Mouse (Mus musculus) spleen, embryonic (tissue): Measurements from ENCODE around the gene Rcc1l.

Experiments
- CTCF ChIA-PET: fragments of 350-600 bp; sonication (Branson Sonifier 250); formaldehyde crosslinking; loops from one replicate; lab custom pipeline; 2022; lab: Charles Lee

Rcc1l gene

GRCm38 (mm10) chr5:134176169-134176881, at the start of gene Rcc1l:
Gene Rcc1l (minus strand): TSS chr5:134176774.
- CTCF ChIA-PET: interaction anchor here (0.7 kb wide), 1 partner anchor 10 kb away, joined by 3 read pairs; no protein-coding TSS in a partner anchor

GRCm38 (mm10) chr5:134225110-134225901, 48.7 kb upstream of the Rcc1l start:
- CTCF ChIA-PET: interaction anchor here (1.5 kb wide), 1 partner anchor 11 kb away, joined by 6 read pairs; no protein-coding TSS in a partner anchor

GRCm38 (mm10) chr5:134221708-134222150, 45.2 kb upstream of the Rcc1l start:
- CTCF ChIA-PET: no interaction called here

DNA sequence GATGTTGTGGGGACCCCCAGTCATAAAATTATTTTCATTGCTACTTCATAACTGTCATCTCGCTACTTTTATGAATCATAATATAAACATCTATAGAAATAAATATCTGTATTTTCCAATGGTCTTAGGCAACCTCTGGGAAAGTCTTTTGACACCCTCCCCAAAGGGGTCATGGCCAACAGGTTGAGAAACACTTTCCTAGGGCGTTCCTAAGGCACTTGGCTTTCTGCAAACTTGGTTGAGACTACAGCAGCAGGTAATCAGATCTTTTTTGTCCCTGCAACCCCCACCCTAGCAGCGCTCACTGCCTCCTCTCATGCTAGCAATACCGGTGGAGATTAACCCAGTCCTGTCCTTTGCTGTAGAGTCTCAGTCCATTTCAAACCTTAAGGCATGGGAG, 44.7 kb upstream of the Rcc1l start:
- CTCF ChIA-PET: no interaction called here

GRCm38 (mm10) chr5:134217900-134218299, 41.3 kb upstream of the Rcc1l start:
- CTCF ChIA-PET: interaction anchor here (1.2 kb wide), 1 partner anchor 13 kb away, joined by 3 read pairs; no protein-coding TSS in a partner anchor

- CTCF ChIA-PET: interaction anchor here (0.6 kb wide), 1 partner anchor 9 kb away, joined by 3 read pairs; no protein-coding TSS in a partner anchor
These were observed 37.6 kb upstream of the Rcc1l start for GRCm38 (mm10) chr5:134214021-134214806.

DNA sequence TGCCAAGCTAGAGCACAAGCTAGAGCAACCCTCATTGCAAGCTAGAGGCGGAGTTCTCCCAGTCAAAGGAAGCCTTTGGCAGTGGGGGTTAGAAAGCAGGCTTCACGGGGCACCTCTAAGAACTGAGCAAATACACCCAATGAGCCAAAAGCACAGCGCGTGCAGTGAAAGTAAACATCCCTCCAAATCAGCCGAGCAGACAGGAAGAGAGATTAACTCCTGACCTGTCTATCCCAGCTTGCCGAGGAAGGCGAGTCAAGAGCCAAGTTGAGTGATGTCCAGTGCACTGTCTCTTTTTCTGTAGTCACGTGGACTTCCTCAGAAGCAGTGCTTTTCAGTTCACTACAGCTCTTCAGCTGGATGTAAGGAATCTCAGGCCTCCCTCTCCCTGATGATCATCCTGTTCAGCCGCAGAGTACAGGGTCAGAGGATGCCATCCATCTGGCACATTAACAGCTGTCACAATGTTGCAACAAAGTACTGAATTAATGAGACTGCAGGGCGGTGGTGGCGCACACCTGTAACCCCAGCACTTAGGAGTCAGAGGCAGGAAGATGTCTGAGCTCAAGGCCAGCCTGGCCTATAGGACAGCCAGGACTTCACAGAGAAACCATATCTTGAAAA, 33.5 kb upstream of the Rcc1l start:
- CTCF ChIA-PET: no interaction called here

- CTCF ChIA-PET: no interaction called here
These were observed 30.1 kb upstream of the Rcc1l start for GRCm38 (mm10) chr5:134206721-134207120.

DNA sequence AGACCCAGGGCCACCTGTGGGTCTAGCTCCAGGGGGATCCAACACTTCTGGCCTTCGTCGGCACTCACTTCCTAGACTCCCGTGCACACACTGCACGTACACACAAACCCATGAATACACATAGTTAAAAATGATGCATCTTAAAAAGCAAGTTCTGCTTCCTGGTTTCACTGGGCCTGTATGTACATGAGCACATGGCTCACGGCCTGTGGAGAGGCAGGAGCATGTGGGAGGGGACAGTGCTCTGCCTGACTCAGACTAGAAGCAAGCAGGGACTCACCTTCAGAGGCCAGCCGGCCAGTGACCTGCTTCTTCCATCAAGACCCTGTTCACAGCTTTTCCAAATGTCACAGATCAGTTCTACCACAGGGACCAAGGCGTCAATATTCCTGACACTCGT, 17.1 kb upstream of the Rcc1l start:
- CTCF ChIA-PET: no interaction called here

- CTCF ChIA-PET: interaction anchor here (0.7 kb wide), 2 partner anchors 34 to 56 kb away, joined by 4 to 6 read pairs; no protein-coding TSS in a partner anchor
These were observed 12.0 kb upstream of the Rcc1l start for GRCm38 (mm10) chr5:134188571-134188970.

DNA sequence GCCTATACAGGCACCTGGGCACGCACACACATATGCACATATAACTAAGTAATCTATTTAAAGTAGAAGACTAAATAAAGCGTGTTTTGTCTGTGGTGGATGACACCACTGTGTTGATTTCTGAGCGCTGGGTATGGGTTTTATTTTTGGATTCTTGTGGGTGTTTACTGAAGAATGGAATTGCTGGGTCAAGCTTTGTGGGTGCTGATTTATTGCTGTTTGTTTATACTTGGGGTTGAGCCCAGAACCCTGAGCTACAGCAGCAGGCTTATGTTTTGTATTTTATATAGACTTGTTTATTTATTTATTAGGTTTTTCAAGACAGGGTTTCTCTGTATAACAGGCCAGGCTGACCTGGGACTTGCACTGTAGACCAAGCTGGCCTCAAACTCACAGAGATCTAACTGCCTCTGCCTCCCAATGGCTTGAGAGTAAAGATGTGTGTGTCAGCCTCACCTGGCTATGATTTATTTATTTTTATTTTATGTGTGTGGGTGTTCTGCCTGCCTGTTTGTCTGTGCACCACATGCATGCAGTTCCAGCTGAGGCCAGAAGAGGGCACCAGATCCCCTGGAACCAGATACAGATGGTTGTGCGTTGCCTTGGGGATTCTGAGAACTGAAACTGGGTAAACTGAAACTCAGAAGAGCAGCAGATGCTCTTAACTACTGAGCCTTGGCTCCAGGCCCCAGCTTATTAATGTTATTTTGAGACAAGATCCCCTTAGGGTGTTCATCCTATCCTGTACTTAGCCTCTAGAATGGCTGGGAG, 10.6 kb upstream of the Rcc1l start:
- CTCF ChIA-PET: no interaction called here

GRCm38 (mm10) chr5:134186059-134186458, 9.5 kb upstream of the Rcc1l start:
- CTCF ChIA-PET: interaction anchor here (0.6 kb wide), 1 partner anchor 10 kb away, joined by 3 read pairs; no protein-coding TSS in a partner anchor

GRCm38 (mm10) chr5:134183880-134184808, 7.6 kb upstream of the Rcc1l start, which contains the start of gene Gtf2ird2:
Gene Gtf2ird2 (plus strand): TSS chr5:134184019.
- CTCF ChIA-PET: interaction anchor here (0.8 kb wide), 1 partner anchor 152 kb away, joined by 4 read pairs; no protein-coding TSS in a partner anchor

GRCm38 (mm10) chr5:134183162-134183561, 6.6 kb upstream of the Rcc1l start:
- CTCF ChIA-PET: no interaction called here

GRCm38 (mm10) chr5:134182735-134183134, 6.2 kb upstream of the Rcc1l start:
- CTCF ChIA-PET: no interaction called here

DNA sequence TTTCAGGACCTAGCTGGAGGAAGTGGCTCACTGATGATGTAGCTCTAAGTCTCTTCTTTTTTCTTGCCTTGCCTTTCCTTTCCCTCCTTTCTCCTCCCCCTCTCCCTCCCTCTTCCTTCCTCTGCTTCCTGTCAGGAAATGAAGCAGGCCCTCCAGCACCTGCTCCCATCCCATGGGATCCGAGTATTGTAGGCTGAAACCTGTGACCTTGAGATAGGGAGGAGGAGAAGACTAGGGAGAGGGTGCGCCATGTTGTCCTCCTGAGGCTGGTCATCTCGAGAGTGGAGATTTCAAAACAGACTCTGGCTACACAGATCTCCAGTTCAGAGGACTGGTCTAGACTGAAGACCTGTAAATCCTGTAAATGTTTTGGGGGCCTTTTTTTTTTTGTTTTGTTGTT, 5.6 kb upstream of the Rcc1l start:
- CTCF ChIA-PET: interaction anchor here (0.7 kb wide), 2 partner anchors 41 to 157 kb away, joined by 4 to 5 read pairs; no protein-coding TSS in a partner anchor

- CTCF ChIA-PET: interaction anchor here (0.6 to 1.4 kb wide), 5 partner anchors 13 to 291 kb away, joined by 3 to 6 read pairs (median 4); no protein-coding TSS in a partner anchor
These were observed 3.3 kb upstream of the Rcc1l start for GRCm38 (mm10) chr5:134179871-134180270.

- CTCF ChIA-PET: interaction anchor here (1.0 kb wide), 1 partner anchor 331 kb away, joined by 3 read pairs; no protein-coding TSS in a partner anchor
These were observed 2.0 kb upstream of the Rcc1l start for GRCm38 (mm10) chr5:134178536-134178935.
